Mouse (Mus musculus): ENCODE measurements around the gene Dusp12. TPM values are rescaled to one million over a fixed set of nuclear protein-coding genes. Genes with fewer than 3 reads are reported as not detected.

The Dusp12 gene
- polyA plus RNA-seq, 1 experiment: 13.8 TPM

DNA sequence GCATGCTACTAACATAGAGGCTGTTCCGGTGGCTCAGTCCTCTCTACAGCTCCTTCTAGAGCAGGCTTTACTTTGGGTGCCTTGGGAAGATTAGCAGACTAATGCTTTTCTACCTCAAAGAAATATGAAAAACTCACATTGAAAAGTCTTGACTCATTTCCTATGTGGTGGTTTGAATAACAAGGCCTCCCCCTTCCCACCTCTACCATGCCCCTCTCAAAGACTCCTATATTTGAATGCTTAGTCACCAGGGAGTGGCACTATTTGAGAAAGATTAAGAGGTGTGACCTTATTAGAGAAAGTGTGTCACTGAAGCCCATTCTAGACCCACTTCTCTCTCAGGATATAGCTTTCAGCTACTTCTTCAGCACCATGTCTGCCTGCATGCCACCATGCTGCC lies 55.6 kb downstream of the Dusp12 start:
- TF ChIP-seq CTCF (conservative IDR thresholded peaks at IDR 0.05; ENCODE audit: insufficient read depth, insufficient read length, low read depth, low read length): no peak
- no peak for TF ChIP-seq POLR2A (IDR thresholded peaks at IDR 0.05; ENCODE audit: low read depth, low read length)
- no peaks in the 10 kb centered on the region for H3K4me1 ChIP-seq (ENCODE audit: control insufficient read depth, insufficient read depth, low read length)
- H3K27ac ChIP-seq (ENCODE audit: insufficient read depth, low read depth, low read length): no peak overlapping the region
- no peak for DNase-seq
- H3K27me3 ChIP-seq (replicated peaks; ENCODE audit: control insufficient read depth, insufficient read depth, low read length): no peaks in the 10 kb centered on the region
- no peak overlapping the region for H3K4me3 ChIP-seq (ENCODE audit: insufficient read depth, low read depth, low read length)
- H3K36me3 ChIP-seq (ENCODE audit: control insufficient read depth, insufficient read depth, low read length): no peaks in the 10 kb centered on the region
- 100% methylated on average over 1 of the region's 1 CpGs for WGBS

DNA sequence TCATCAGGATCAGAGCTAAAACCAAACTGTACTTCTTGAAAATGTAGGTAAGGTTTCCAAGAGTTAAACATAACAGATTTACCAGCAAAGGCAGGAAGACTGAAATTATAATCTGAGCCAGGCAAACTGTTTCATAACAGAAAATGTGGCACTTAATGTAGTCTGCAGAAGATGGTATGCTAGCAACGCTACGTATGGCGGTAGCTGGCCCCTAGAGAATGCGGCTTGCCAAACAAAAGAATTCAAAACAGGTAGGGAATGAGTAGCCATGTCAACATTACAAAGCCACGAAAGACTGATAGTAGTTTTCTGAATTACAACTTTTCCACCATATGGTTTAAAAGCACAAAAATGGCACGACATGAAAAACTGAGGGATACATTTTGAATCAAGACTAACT lies 56.0 kb downstream of the Dusp12 start:
- 95% methylated on average over 6 of the region's 6 CpGs for WGBS
- Histone ChIP-seq H3K4me3 (ENCODE audit: insufficient read depth, low read depth, low read length) (no peak overlapping the region), H3K27me3 (replicated peaks; ENCODE audit: control insufficient read depth, insufficient read depth, low read length) (no peaks in the 10 kb centered on the region), H3K4me1 (ENCODE audit: control insufficient read depth, insufficient read depth, low read length) (no peaks in the 10 kb centered on the region), H3K27ac (ENCODE audit: insufficient read depth, low read depth, low read length) (no peak overlapping the region), H3K36me3 (ENCODE audit: control insufficient read depth, insufficient read depth, low read length) (no peaks in the 10 kb centered on the region)
- no peak for DNase-seq
- TF ChIP-seq POLR2A (IDR thresholded peaks at IDR 0.05; ENCODE audit: low read depth, low read length): no peak
- TF ChIP-seq CTCF (conservative IDR thresholded peaks at IDR 0.05; ENCODE audit: insufficient read depth, insufficient read length, low read depth, low read length): no peak

Other genes starting within 250 kb of the Dusp12 start
- 4.2 and 5.4 TPM in 2 replicates for gene Olfml2b, start 241.0 kb downstream of the Dusp12 start, polyA plus RNA-seq (2012; rRNA removed)
- gene Atf6, start 17.8 kb downstream of the Dusp12 start, polyA plus RNA-seq (2012; rRNA removed): 15.4 and 16.4 TPM in 2 replicates
- gene Gm26620, start 475 bp downstream of the Dusp12 start, polyA plus RNA-seq (2012; rRNA removed): 0.75 and 1.8 TPM in 2 replicates
- 0.31 and 0.54 TPM in 2 replicates for gene Fcrlb, start 27.4 kb upstream of the Dusp12 start, polyA plus RNA-seq (2012; rRNA removed)
- gene Fcrla, start 42.0 kb upstream of the Dusp12 start, polyA plus RNA-seq (2012; rRNA removed): 0.71 and 6.4 TPM in 2 replicates
- 61.7 and 64.6 TPM in 2 replicates for gene Fcgr2b, start 91.0 kb upstream of the Dusp12 start, polyA plus RNA-seq (2012; rRNA removed)
- 3.3 and 3.7 TPM in 2 replicates for gene Fcgr4, start 133.4 kb upstream of the Dusp12 start, polyA plus RNA-seq (2012; rRNA removed)
- 4.8 and 6.4 TPM in 2 replicates for gene Fcgr3, start 179.4 kb upstream of the Dusp12 start, polyA plus RNA-seq (2012; rRNA removed)
- 15.6 and 16.7 TPM in 2 replicates for gene Cfap126, start 228.4 kb upstream of the Dusp12 start, polyA plus RNA-seq (2012; rRNA removed)

Data from kidney, adult 2 months (tissue).